Mouse (Mus musculus): ENCODE data around the gene Cxcl1. TPM values are rescaled to one million over a fixed set of nuclear protein-coding genes. Genes with fewer than 3 reads are reported as not detected.
"Not testable (repeated sequence)": the region's sequence is repeated elsewhere in the genome, so short reads cannot be mapped to it uniquely, and the experiment has no call there.

Gene Cxcl1
- 4.2 and 5.4 TPM in 2 replicates for polyA plus RNA-seq (2012; rRNA removed)

- Histone ChIP-seq H3K4me1 (replicated peaks; ENCODE audit: control insufficient read depth, insufficient read depth, low read length) (no peaks in the 10 kb centered on the region), H3K4me3 (ENCODE audit: control insufficient read depth, insufficient read depth, low read length) (no peak within 1 kb of the TSS; the same call in 1 of the 2 replicates), H3K36me3 (ENCODE audit: control insufficient read depth, insufficient read depth, low read length) (no peaks in the 10 kb centered on the region), H3K27ac (ENCODE audit: control insufficient read depth, insufficient read depth, low read length) (no peak within 1 kb of the TSS), H3K27me3 (ENCODE audit: control insufficient read depth, insufficient read depth, low read length) (no peaks in the 10 kb centered on the region; the same call in 1 of the 2 replicates)
- WGBS, result 14% methylated on average over 30 of the region's 30 CpGs
- no peak for TF ChIP-seq POLR2A (IDR thresholded peaks at IDR 0.05; ENCODE audit: control insufficient read depth, extremely low read depth, insufficient read depth, low read length, poor library complexity)
- no peak for TF ChIP-seq CTCF (IDR thresholded peaks at IDR 0.05; ENCODE audit: borderline replicate concordance, control insufficient read depth, extremely low read depth, insufficient read depth, low read length, poor library complexity)
- DNase-seq, result no peak
Measured at GRCm38 (mm10) chr5:90890519-90891463, at the start of gene Cxcl1. Cxcl1 (plus strand) TSS chr5:90891241.

- Histone ChIP-seq H3K27ac (ENCODE audit: control insufficient read depth, insufficient read depth, low read length) (no peak overlapping the region), H3K4me1 (replicated peaks; ENCODE audit: control insufficient read depth, insufficient read depth, low read length) (no peaks in the 10 kb centered on the region), H3K27me3 (ENCODE audit: control insufficient read depth, insufficient read depth, low read length) (no peaks in the 10 kb centered on the region), H3K4me3 (ENCODE audit: control insufficient read depth, insufficient read depth, low read length) (no peak overlapping the region), H3K36me3 (ENCODE audit: control insufficient read depth, insufficient read depth, low read length) (no peaks in the 10 kb centered on the region)
- DNase-seq, result no peak
- no peak for TF ChIP-seq POLR2A (IDR thresholded peaks at IDR 0.05; ENCODE audit: control insufficient read depth, extremely low read depth, insufficient read depth, low read length, poor library complexity)
- no peak for TF ChIP-seq CTCF (IDR thresholded peaks at IDR 0.05; ENCODE audit: borderline replicate concordance, control insufficient read depth, extremely low read depth, insufficient read depth, low read length, poor library complexity)
- 84% methylated on average over 3 of the region's 3 CpGs for WGBS
Measured at GRCm38 (mm10) chr5:90843891-90844290, 47.1 kb upstream of the Cxcl1 start.

GRCm38 (mm10) chr5:90850096-90850495 lies 40.9 kb upstream of the Cxcl1 start:
- not testable (repeated sequence) for H3K4me1 ChIP-seq (replicated peaks; ENCODE audit: control insufficient read depth, insufficient read depth, low read length); DNase-seq; H3K27me3 ChIP-seq (ENCODE audit: control insufficient read depth, insufficient read depth, low read length); H3K4me3 ChIP-seq (ENCODE audit: control insufficient read depth, insufficient read depth, low read length); H3K36me3 ChIP-seq (ENCODE audit: control insufficient read depth, insufficient read depth, low read length); H3K27ac ChIP-seq (ENCODE audit: control insufficient read depth, insufficient read depth, low read length)
- 95% methylated on average over 7 of the region's 7 CpGs for WGBS

GRCm38 (mm10) chr5:90851391-90851790 lies 39.6 kb upstream of the Cxcl1 start:
- H3K36me3 ChIP-seq (ENCODE audit: control insufficient read depth, insufficient read depth, low read length); H3K27ac ChIP-seq (ENCODE audit: control insufficient read depth, insufficient read depth, low read length); H3K4me3 ChIP-seq (ENCODE audit: control insufficient read depth, insufficient read depth, low read length); H3K4me1 ChIP-seq (replicated peaks; ENCODE audit: control insufficient read depth, insufficient read depth, low read length); DNase-seq; H3K27me3 ChIP-seq (ENCODE audit: control insufficient read depth, insufficient read depth, low read length): not testable (repeated sequence)
- 98% methylated on average over 11 of the region's 11 CpGs for WGBS

- WGBS, result 82% methylated on average over 4 of the region's 4 CpGs
- DNase-seq, result no peak
- no peaks in the 10 kb centered on the region for H3K27me3 ChIP-seq (ENCODE audit: control insufficient read depth, insufficient read depth, low read length)
- TF ChIP-seq CTCF (IDR thresholded peaks at IDR 0.05; ENCODE audit: borderline replicate concordance, control insufficient read depth, extremely low read depth, insufficient read depth, low read length, poor library complexity) (no peak), POLR2A (IDR thresholded peaks at IDR 0.05; ENCODE audit: control insufficient read depth, extremely low read depth, insufficient read depth, low read length, poor library complexity) (no peak)
- no peak overlapping the region for H3K27ac ChIP-seq (ENCODE audit: control insufficient read depth, insufficient read depth, low read length)
- H3K36me3 ChIP-seq (ENCODE audit: control insufficient read depth, insufficient read depth, low read length), result no peaks in the 10 kb centered on the region
- H3K4me1 ChIP-seq (replicated peaks; ENCODE audit: control insufficient read depth, insufficient read depth, low read length), result no peaks in the 10 kb centered on the region
- H3K4me3 ChIP-seq (ENCODE audit: control insufficient read depth, insufficient read depth, low read length), result no peak overlapping the region
Measured at GRCm38 (mm10) chr5:90853206-90853605, 37.8 kb upstream of the Cxcl1 start.

- no peak for DNase-seq
- Histone ChIP-seq H3K27me3 (ENCODE audit: control insufficient read depth, insufficient read depth, low read length) (no peaks in the 10 kb centered on the region), H3K36me3 (ENCODE audit: control insufficient read depth, insufficient read depth, low read length) (no peaks in the 10 kb centered on the region), H3K4me3 (ENCODE audit: control insufficient read depth, insufficient read depth, low read length) (no peak overlapping the region), H3K27ac (ENCODE audit: control insufficient read depth, insufficient read depth, low read length) (no peak overlapping the region), H3K4me1 (replicated peaks; ENCODE audit: control insufficient read depth, insufficient read depth, low read length) (no peaks in the 10 kb centered on the region)
- TF ChIP-seq CTCF (IDR thresholded peaks at IDR 0.05; ENCODE audit: borderline replicate concordance, control insufficient read depth, extremely low read depth, insufficient read depth, low read length, poor library complexity) (no peak), POLR2A (IDR thresholded peaks at IDR 0.05; ENCODE audit: control insufficient read depth, extremely low read depth, insufficient read depth, low read length, poor library complexity) (no peak)
- WGBS, result 87% methylated on average over 7 of the region's 7 CpGs
Measured at GRCm38 (mm10) chr5:90855308-90856230, 35.5 kb upstream of the Cxcl1 start.
